Mouse (Mus musculus) adrenal gland, postnatal 25 days (tissue): ENCODE measurements at regions not wholly inside any gene's neighbourhood (a gene's known extent, or its start where the extent isn't known, plus 50 kb on each side); places are given as distances from the start of the nearest gene placed in this dataset.

Experiments
- DNase-seq: peaks from one replicate; pipeline ENCODE4 v3.0.0; 2021; ENCODE audit warnings: mixed read lengths

DNA sequence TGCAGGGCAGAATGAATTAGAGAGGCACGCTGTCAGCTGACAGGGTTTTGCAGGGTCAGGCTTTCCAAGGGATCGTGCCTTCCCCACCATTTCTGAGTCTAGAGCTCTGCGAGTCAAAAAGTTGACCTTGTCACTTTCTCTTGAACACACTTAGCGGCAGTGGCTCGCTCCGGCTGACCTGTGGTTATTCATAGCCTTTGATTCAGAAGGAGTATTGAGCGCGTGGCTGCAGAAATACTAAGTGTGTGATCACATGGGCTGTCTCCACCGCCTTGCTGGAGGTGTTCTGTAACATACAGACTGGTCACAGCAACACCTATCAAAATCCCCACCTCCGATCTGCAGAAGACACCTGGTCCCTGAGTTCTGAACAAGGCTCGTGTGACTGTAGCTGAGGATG lies 252.9 kb downstream of the Uaca start:
- DNase-seq = no peak

DNA sequence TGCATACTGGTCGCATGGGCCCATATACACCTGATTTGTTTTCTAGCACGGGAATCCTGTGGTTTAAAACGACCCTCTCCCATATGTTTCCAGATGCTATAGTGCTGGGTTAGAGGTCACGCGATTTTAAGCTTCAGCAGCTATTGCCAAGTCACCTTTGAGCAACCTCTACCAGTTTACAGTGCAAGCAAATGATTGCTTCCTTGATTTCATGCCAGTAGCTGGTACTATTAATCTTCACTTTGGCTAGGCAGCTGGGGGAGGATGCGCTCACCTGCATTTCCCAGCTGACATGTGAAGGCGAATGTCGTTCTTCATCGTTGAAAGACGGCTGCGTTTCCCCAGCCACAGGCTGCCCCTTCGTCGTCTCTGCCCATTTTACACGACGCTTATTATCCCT lies 254.2 kb downstream of the Uaca start:
- DNase-seq = no peak

DNA sequence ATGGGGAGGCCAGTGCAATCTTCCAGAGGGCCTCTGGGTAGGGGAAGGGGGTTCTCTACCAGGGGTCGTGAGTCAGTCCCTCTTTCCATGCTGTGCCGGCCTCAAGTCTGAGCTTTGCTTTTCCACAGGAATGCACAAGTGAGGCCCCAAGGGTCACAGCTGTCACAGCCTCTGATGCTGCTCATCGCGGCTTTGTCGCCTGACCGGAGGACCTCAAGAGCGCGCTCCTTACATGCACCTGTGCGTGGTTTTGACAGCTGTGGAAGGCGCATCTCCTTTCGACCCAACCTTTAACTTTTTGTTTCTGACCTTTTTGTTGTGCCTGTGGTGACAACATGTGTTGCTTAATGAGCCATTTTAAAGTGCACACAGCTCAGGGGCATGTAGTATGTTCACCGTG lies 258.3 kb downstream of the Uaca start:
- no peak for DNase-seq

DNA sequence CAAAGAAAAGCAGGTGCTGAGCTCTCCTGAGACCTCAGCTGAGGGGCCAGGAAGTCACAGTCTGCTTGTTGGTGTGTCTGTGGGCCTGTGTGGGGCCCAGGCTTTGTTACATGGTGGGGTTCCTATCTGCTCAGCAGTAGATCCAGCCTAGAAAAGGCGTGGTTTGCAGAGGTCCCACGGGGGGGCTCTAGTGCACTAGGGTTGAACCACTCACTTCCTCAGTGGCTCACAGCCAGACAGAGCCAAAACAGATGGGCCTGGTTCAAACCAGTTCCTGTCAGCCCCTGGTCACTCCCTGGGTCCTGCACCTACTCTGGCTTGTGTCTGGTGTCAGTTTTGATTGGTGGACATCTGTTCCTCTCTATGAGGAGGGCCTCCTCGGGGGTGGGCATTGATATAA lies 260.1 kb downstream of the Uaca start:
- peak; percentile 34 for DNase-seq

DNA sequence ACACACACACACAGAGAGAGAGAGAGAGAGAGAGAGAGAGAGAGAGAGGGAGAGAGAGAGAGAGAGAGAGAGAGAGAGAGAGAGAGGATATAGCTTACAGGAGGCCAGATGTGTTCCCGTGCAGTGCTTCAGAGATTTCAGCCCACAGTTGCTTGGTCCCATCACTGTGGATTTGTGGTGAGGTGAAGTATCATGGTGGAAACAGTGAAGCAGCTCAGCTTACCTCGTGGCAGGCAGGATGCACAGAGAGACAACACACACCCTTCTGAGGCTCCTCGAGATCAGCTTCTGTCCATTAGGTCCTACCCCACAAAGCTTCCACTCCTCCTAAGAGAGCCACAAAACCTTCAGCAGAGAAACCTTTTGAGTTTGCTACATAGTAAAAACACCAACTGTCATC lies 261.1 kb downstream of the Uaca start:
- no peak for DNase-seq

DNA sequence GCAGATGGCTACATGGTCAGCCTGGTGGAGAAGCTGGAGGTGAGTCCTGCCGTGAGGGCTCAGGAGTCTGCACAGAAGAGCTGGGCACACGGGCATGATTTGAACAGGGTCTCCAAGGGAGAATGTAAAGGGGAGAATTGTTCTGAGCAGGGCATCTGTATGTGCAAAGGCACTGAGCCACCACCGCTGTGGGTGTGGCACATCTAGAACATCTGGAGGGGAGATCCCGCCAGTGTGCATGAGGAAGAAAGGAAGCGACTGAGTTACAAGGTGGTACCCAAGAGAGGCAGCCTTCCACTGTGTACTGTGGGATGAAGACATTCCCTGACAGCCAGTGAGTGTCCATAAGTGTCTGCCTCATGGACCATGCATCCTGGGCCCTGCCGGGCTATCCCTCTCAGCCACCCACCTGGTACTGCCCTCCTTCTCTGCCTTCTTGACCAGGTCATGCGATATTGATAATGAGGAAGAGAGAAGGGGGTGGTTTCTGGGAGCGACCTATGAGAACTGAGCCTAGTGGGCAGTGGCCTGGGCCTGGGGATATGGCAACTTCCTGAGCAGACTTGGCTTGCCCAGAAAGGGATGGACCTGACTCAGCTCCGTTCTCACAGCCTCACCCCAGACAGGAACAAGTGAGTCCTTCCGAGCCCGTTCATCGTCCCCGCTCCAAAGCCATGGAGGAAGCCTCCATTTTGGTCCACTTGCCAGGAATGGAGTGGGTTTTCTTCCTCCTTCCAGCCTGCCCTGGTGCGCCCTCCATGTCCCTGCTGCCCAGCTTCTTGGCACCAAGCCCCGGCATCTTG lies 261.8 kb downstream of the Uaca start:
- DNase-seq = no peak

DNA sequence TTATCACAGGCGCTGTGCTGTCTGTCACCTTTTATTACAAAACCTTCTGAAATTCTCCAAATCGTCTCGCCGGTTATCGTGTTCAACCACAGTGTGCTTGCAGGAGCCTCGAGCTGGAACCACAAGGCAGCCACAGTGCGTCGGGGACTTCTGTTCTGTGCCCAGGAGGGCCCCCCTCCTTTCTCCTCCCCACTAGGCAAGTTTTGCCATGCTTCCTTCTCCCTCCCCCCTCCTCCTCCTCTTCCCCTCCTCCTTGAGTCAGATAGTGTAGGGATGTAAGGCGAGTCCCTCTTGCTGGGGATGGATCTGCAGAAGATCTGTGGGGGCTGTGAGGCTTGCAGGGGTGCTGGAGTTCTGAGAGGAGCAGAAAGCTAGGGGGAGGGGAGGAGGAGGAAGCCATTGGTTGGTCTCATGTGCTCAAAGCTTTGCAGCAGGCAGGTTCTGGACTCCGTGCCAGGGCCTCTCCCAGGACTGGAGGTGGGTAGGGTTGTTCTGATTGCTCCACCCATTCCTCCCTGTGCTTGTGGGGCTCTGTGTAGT lies 262.5 kb downstream of the Uaca start:
- no peak for DNase-seq

DNA sequence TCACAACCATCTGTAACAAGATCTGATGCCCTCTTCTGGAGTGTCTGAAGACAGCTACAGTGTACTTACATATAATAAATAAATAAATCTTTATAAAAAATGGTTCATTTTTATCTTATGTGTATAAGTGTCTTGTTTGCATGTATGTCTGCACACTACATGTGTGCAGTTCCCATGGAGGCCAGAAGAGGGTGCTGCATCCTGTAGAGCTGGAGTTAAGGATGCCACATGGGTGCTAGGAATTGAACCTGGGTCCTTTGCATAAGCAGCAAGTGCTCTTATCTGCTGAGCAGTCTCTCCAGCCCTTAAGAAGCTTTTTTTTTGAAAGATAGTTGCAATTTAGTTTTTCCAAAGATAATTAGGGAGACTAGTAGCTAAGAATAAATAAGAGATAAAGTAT lies 264.9 kb downstream of the Uaca start:
- no peak for DNase-seq

DNA sequence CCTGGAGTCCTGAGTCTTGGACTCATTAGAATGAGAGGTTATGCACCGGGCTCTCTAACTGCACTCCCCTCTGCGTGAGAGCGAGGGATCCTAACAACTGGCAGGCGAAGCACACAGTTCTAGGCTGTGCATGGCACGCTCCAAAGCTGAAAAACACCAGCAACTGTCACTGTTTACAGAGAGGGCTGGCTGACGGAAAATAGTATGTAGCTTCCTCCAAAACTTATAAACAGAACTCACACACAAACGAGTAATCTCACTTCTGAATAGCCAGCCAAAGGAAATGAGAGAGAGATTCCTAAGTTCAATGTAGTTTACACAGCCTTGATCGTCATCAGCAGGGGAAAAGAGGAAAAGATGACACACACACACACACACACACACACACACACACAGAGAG lies 266.6 kb downstream of the Uaca start:
- no peak for DNase-seq

DNA sequence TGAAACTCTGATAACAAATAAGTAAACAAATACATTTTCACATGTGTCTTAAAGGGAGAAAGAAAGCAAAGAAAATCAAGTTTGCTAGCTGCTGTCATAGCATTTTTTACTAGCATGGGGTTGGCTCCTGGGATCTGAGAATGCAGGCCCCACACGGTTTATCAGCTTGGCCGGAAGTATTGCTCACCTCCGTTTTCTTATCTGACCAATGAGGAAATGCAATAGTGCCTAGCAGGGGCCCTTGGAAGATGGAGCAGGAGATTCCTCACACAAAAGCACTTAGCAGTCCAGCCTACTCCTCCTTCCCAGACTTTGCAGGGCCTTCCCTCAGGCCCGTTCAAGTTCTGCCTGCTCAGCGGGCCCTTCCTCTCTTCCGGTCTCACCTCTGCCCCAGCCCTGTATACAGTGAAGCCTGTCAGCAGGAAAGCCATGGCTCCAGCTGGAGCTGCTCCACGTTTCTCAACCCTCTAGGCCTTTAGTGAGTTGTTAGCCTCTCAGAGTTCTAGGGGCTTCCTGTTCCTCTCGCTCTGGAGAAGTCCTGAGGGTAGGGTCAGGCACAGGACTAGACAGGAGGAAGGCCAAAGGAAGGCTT lies 270.5 kb downstream of the Uaca start:
- no peak for DNase-seq

DNA sequence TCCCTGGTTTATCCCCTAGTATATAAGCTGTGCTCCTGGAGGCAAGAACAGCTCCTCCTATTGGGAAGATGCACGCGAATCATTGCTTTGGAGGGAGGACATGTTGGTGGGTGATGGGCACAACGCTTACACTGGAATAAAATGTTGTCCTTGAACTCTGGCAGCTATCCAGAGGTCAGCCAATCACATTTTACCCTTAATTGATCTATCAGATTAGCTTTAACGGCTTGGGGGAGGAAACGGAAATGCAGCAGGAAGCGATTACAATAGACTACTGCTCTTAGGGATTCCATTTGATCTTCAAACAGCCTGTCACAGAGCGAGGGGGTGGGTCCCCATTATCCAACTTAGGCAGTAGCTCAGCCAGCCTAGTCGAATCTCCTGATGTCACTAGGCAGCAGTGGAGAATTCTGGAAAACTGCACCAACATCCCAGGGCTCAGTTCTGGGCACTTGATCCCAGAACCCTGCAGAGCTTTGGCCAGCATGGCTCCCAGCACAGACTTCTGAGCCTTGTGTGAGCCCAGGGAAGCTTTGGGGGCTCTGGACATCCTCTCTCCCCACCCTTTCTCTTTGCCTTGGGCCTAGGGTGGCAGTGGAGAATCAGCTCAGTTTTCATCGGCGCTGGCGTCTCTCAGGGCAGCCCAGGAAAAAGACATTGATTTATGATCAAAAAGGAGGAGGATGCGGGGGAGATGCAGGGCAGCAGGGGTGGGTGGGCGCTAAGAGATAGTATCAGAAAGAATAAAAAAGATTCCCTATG lies 275.4 kb downstream of the Uaca start:
- DNase-seq = no peak

DNA sequence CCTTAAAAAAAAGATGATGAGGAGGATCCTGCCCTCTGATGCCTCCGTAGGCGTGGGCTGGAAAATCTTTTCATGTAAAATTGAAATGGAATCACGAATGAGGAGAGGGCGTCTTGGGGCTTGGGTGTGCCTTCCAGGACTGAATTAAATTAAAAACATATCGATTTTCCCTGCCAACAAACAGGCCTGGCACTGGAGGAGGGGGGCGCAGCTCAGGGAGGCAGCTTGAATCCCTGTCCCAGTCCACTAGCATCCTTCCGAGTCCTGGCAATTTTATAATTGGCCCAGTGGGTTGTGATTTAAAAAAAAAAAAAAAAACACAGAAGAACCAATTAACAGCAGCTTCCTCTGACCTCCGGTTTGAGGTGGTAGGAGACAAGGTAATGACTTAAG lies 276.0 kb downstream of the Uaca start:
- no peak for DNase-seq

DNA sequence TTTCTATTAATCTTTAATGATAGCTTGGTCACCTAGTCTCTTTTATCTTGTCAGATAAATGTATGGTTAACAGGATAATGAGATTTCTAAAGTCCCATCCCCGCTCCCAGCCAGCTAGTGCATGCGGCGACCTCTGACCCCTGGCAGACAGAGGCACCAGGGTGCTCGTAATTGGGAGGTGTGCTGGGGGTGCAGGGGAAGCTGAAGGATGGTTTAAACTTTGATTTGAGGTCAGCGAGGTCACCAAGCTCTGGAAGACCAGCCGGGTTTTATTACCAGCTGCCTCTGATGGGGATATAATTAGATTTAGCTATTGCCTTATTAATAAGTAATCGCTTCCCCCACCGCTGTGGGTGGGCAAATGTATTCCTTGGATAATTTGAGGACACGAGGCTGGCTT lies 276.5 kb downstream of the Uaca start:
- DNase-seq = no peak

DNA sequence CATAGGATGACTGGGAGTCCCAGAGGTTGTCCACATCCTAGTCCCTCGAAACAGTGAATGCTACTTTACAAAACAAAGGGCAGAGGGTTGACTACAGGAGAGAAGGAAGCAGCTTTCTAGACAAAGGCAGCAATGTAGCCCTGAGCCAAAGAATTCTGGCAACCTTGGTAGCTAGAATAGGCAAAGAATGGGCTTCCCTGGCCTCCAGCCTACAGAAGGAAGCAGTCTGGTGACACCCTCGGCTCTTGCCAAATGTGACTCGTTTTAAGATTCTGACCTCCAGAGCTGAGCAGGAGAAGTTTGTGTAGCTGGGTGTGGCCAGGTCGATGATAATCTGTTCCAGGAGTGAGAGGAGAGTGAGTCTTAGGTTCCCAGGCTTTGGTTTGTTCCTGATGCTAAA lies 279.1 kb downstream of the Uaca start:
- DNase-seq = no peak

DNA sequence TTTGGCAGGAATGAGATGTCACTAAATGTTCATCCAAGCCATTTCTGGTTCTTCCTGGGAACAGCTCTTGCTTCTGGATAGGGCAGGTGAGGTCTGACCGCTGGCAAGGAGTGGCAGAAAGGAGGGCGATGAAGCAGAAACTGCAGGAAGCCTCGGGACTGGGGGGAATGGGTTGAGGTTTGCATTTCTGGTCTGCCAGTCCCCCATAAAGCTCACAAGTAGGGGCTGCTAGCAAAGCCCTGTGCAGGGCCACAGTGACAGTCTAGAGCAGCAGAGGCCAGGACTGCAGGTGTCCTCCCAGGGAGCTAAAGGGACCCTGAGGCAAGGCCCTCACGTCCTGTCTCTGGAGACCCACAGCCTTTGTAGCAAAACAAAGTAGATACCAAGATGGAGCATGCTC lies 280.7 kb downstream of the Uaca start:
- DNase-seq = no peak

DNA sequence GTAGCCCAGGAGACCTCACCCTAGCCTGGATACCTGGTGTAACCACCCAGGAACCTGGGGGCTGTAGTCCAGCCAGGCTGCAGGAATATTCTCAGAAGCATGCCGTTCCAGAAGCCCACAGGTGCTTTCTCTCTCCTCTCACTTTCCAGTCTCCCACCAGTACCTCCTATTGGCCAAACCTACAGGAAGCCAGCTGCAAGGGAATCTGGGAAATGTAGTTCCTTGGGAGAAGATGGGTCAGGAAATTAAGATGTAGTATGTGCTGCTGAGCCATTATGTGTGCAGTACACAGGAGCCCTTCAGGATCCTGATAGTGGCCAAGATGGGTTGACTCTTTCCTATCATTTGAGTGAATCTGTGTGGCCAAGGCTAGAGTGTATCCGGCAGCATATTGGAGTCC lies 282.8 kb downstream of the Uaca start:
- no peak for DNase-seq

DNA sequence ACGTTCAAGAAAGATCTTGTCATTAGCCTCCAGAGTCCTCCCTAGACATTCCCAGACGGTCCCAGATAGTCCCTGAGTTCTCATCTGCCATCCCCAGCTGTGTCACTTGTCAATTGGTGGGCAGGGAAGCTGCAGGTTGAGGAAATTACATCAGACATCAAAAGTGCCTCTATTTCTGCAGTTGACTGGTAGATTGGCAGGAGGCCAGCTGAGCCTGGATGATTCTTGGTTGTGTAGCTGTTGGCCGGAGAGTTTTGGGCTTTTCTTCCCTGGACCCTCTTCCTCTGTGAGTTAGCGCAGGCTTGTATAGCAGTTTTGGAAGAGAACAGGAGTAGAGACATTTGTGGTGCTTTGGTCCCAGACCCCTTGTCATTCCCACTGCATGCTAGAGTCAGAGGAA lies 283.5 kb downstream of the Uaca start:
- DNase-seq = no peak

DNA sequence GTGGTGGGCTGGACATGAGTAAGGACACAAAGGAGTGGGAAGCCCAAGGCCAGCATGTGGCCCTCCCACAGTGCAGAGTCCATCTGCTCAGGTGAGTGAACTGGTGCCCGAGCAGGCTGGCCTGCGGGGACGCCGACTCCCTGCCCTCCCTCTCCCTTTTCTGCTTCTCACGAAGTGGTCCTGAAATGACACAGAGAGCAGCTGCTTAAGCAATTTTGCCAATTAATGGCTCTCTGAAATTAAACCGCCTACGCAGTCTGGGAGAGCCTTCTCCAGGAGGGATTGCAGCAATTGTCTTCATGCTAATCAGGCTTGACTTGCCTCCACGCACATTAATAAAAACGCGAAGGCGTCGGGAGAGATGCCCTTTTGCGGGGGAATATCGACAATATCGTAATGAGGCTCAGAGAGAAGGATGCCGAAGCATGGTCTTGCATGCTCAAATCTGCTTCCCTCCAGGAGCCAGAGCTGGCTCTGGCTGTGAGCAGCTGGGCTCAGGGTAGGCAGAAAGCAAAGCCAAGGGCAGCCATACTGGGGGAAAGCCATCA lies 287.2 kb downstream of the Uaca start:
- no peak for DNase-seq

DNA sequence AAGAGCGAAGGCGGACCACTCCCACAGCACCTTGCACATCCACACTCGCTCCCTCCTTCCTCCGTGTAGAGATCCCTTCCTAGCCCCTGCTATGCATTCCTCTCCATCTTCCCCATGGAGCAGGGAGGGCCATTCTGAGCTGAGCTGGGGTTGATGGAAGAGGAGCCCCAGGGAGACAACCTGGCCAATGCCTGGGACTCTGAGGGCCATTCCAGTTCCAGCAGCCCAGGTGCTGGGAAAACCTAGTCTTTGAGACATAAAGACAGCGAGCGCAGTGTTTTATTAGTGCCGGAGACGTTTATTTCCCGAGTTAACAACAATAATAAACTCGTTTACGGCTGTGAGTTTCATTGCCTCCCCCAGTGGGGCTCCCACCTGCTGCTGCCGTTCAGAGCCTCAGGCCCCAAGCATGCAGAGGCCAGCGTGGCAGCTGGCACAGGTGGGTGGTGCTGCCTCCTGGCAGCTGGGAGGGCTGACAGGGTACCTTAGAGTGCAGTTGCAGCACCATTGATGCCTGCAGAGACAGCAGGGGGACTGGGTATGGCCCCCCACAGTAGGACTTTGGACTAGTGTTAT lies 287.4 kb upstream of the Tle3 start:
- no peak for DNase-seq

DNA sequence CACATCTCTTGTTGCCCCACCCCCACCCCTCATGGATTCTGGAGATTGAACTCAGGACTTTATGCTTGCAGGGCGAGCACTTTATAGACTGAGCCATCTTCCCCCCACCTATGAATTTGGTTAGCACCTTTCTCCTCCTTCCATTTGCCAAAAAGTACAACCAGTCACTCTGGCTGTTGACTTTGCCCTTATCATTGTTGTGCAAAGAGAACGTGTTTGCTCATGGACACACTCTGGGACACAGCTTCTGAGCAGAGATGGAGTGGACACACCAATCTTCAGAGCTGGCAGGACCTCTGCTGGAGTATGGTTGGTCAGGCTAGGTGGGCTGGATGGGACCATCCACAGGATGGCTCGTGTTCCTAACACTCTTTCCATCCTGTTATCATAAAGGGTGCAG lies 285.1 kb upstream of the Tle3 start:
- DNase-seq = no peak

DNA sequence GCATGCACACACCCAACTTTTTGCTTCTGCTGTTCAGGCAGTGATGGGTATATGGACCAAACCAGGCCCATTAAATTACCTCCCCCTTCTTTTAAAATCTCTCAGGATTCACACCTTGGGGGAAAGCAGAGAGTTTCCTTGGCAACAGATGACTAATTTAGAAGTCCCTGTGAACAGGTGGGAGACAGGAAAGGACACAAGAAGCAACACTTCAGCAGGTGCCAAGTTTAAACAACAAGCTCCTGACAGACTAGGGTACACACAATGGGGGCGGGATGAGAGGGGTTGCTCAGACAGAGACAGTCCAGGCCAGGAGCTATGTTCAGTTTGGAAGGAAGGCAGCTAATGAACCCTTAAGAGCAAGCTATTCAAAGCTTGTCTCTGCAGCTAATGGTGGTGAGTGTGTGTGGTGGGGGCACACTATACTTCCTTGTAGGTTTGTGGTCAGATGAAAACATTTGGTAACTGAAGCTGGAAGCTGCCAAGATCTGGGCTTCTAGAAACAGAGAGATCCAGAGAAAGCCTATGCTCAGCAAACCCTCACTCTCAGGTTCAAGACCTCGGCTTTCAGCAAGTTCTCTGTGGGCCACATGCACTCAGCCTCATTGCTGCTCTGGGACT lies 283.0 kb upstream of the Tle3 start:
- DNase-seq = no peak

DNA sequence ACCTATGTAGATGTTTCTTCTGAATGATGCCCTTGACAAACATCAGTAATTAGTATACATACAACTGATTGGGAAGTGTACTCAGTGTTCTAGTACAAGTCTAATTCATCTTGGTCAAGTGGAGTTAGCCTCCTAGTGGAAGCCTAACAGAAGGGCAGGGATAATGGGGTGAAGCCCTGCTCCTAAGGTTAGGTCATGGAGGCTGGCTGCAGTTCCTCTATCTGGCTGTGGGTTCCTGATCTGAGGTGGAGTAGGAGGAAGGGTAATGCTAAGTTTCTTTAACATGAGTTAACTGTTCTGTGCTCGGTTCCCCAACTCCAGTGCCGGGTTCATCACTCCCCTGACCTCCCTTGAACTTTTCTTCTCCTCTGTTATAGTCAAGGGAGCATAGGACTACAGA lies 281.1 kb upstream of the Tle3 start:
- DNase-seq = no peak
